Mouse (Mus musculus) kidney, postnatal 0 days (tissue): ENCODE measurements at regions not wholly inside any gene's neighbourhood (a gene's known extent, or its start where the extent isn't known, plus 50 kb on each side); places are given as distances from the start of the nearest gene placed in this dataset.

Experiments used
- ATAC-seq: fragments of 200-750 bp; cut with Nextera tagmentation; replicated peaks from 2 replicates; pipeline ENCODE4 v1.8.0; 2017; ENCODE audit warnings: low read depth, moderate number of reproducible peaks, moderate TSS enrichment, moderate library complexity; ENCODE audit not compliant: low FRiP score
- DNase-seq: peaks from one replicate; pipeline ENCODE4 v3.0.0-alpha.2; 2016; ENCODE audit warnings: low spot score
- H3K27ac ChIP-seq: fragments of 300-500 bp; sonication (generic); 2 replicates; pipeline ENCODE4 v1.5.1; 2014; ENCODE audit warnings: mild to moderate bottlenecking
- H3K27me3 ChIP-seq: fragments of 300-500 bp; sonication (generic); 2 replicates; pipeline ENCODE4 v1.6.1; 2014; ENCODE audit warnings: low read length, mixed read lengths; ENCODE audit not compliant: insufficient read depth
- H3K36me3 ChIP-seq: fragments of 300-500 bp; sonication (generic); 2 replicates; pipeline ENCODE4 v1.6.1; 2014; ENCODE audit warnings: low read length, mixed read lengths; ENCODE audit not compliant: insufficient read depth
- H3K4me1 ChIP-seq: fragments of 300-500 bp; sonication (generic); replicated peaks from 2 replicates; pipeline ENCODE4 v1.6.1; 2014; ENCODE audit warnings: antibody characterized with exemption, low read length, mixed read lengths; ENCODE audit not compliant: insufficient read depth
- H3K4me2 ChIP-seq: fragments of 300-500 bp; sonication (generic); 2 replicates; pipeline ENCODE4 v1.6.1; 2014; ENCODE audit warnings: mild to moderate bottlenecking, low read length, moderate library complexity, mixed read lengths
- H3K4me3 ChIP-seq: fragments of 300-500 bp; sonication (generic); replicated peaks from 2 replicates; pipeline ENCODE4 v1.5.1; 2014; ENCODE audit warnings: low read depth, low read length
- H3K9ac ChIP-seq: fragments of 300-500 bp; sonication (generic); 2 replicates; pipeline ENCODE4 v1.6.1; 2014; ENCODE audit warnings: low read depth, low read length
- H3K9me3 ChIP-seq: fragments of 300-500 bp; sonication (generic); replicated peaks from 2 replicates; pipeline ENCODE4 v1.6.1; 2016; ENCODE audit warnings: low read length, inconsistent platforms, mixed read lengths
- CTCF ChIP-seq: IDR thresholded peaks from 2 replicates; pipeline ENCODE4 v1.5.1; 2016; ENCODE audit warnings: antibody characterized with exemption, low read depth, mild to moderate bottlenecking, moderate library complexity
- WGBS: fragments of 180-500 bp; shearing (Covaris S2); extraction: QIAGEN DNeasy Blood & Tissue Kit; methylation state at CpG from one replicate; pipeline ENCODE4 v1.1.7; 2014; 5-methylcytosine and 5-hydroxymethylcytosine counted together

GRCm38 (mm10) chr8:113975810-113976209, 127.3 kb upstream of the Adamts18 start:
- Histone ChIP-seq H3K27me3 (no peaks in the 10 kb centered on the region), H3K4me2 (no peak overlapping the region), H3K9ac (no peak overlapping the region), H3K36me3 (no peaks in the 10 kb centered on the region), H3K4me1 (peaks cover 4% of the 10 kb centered on the region; the same call in 1 of the 2 replicates), H3K27ac (no peak overlapping the region), H3K4me3 (no peak overlapping the region), H3K9me3 (no peaks in the 10 kb centered on the region; the same call in 1 of the 2 replicates)
- WGBS: 75% methylated on average over 5 of the region's 5 CpGs
- no peak for DNase-seq
- no peak for ATAC-seq
- no peak for TF ChIP-seq CTCF

- H3K4me3 ChIP-seq: no peak overlapping the region
- no peak overlapping the region for H3K9ac ChIP-seq
- H3K4me1 ChIP-seq: peaks cover 4% of the 10 kb centered on the region; the same call in 1 of the 2 replicates
- 37% methylated on average over 4 of the region's 4 CpGs for WGBS
- no peaks in the 10 kb centered on the region for H3K27me3 ChIP-seq
- ATAC-seq: no peak
- TF ChIP-seq CTCF: no peak
- H3K9me3 ChIP-seq: no peaks in the 10 kb centered on the region; the same call in 1 of the 2 replicates
- no peak overlapping the region for H3K27ac ChIP-seq
- no peak for DNase-seq
- no peaks in the 10 kb centered on the region for H3K36me3 ChIP-seq
- H3K4me2 ChIP-seq: no peak overlapping the region
Measured at GRCm38 (mm10) chr8:113976626-113977025, 128.1 kb upstream of the Adamts18 start.

- 25% methylated on average over 4 of the region's 4 CpGs for WGBS
- DNase-seq: no peak
- no peak for TF ChIP-seq CTCF
Measured at GRCm38 (mm10) chr8:113977072-113977471, 128.5 kb upstream of the Adamts18 start.

GRCm38 (mm10) chr8:113978946-113979345, 130.4 kb upstream of the Adamts18 start:
- ATAC-seq (no peak), DNase-seq (no peak)

More at GRCm38 (mm10) chr8:113977072-113977471, 128.5 kb upstream of the Adamts18 start:
- no peak for ATAC-seq
- no peaks in the 10 kb centered on the region for H3K27me3 ChIP-seq
- H3K9ac ChIP-seq: no peak overlapping the region
- no peak overlapping the region for H3K4me2 ChIP-seq
- H3K9me3 ChIP-seq: no peaks in the 10 kb centered on the region; the same call in 1 of the 2 replicates
- no peak overlapping the region for H3K4me3 ChIP-seq
- H3K4me1 ChIP-seq: peaks cover 4% of the 10 kb centered on the region; the same call in 1 of the 2 replicates
- H3K27ac ChIP-seq: no peak overlapping the region
- no peaks in the 10 kb centered on the region for H3K36me3 ChIP-seq

GRCm38 (mm10) chr8:113979837-113980236, 131.3 kb upstream of the Adamts18 start:
- no peak for ATAC-seq

More at GRCm38 (mm10) chr8:113978946-113979345, 130.4 kb upstream of the Adamts18 start:
- WGBS: 46% methylated on average over 9 of the region's 9 CpGs
- Histone ChIP-seq H3K27ac (no peak overlapping the region), H3K4me1 (peaks cover 4% of the 10 kb centered on the region; the same call in 1 of the 2 replicates), H3K36me3 (no peaks in the 10 kb centered on the region), H3K9me3 (no peaks in the 10 kb centered on the region; the same call in 1 of the 2 replicates), H3K27me3 (0 out of 2 replicates have a peak, but pooled peaks cover 4% of the 10 kb centered on the region), H3K4me3 (no peak overlapping the region), H3K4me2 (no peak overlapping the region), H3K9ac (no peak overlapping the region)
- no peak for TF ChIP-seq CTCF

DNA sequence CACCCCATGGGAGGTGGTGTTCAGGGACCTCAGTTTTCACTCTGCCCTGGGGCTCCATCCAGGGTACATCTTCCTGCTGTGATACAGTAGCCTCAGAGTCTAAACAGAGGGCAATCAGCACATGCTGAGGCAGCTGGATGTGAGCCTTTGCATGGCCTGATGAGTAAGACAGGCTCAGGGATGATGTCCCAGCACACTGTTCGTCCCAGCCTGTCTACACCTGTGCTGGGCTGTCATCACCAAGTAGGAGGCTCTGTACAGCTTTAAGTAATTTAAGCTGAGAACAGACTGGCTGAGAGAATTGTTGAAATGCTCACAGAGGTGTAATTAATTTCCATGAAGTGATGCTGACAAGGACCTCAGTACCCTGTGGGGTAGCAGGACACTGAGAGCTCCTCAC, 132.8 kb upstream of the Adamts18 start:
- no peak for TF ChIP-seq CTCF
- Histone ChIP-seq H3K27ac (no peak overlapping the region), H3K9ac (no peak overlapping the region), H3K36me3 (no peaks in the 10 kb centered on the region), H3K4me2 (no peak overlapping the region), H3K4me1 (peaks cover 6% of the 10 kb centered on the region; the same call in 1 of the 2 replicates), H3K27me3 (0 out of 2 replicates have a peak, but pooled peaks cover 4% of the 10 kb centered on the region), H3K4me3 (no peak overlapping the region), H3K9me3 (no peaks in the 10 kb centered on the region; the same call in 1 of the 2 replicates)
- DNase-seq (no peak), ATAC-seq (no peak)
- WGBS: 35% methylated on average over 1 of the region's 1 CpGs

More at GRCm38 (mm10) chr8:113979837-113980236, 131.3 kb upstream of the Adamts18 start:
- 0 out of 2 replicates have a peak, but pooled peaks cover 4% of the 10 kb centered on the region for H3K27me3 ChIP-seq
- WGBS: 96% methylated on average over 5 of the region's 5 CpGs
- peaks cover 4% of the 10 kb centered on the region; the same call in 1 of the 2 replicates for H3K4me1 ChIP-seq
- H3K4me3 ChIP-seq: no peak overlapping the region
- H3K4me2 ChIP-seq: no peak overlapping the region
- DNase-seq: no peak
- no peak overlapping the region for H3K9ac ChIP-seq
- no peak overlapping the region for H3K27ac ChIP-seq
- H3K36me3 ChIP-seq: no peaks in the 10 kb centered on the region
- H3K9me3 ChIP-seq: no peaks in the 10 kb centered on the region; the same call in 1 of the 2 replicates
- peak; percentile 46 for TF ChIP-seq CTCF
